Mouse (Mus musculus) kidney, adult 18-20 months (tissue): ENCODE measurements at regions not wholly inside any gene's neighbourhood (a gene's known extent, or its start where the extent isn't known, plus 50 kb on each side); places are given as distances from the start of the nearest gene placed in this dataset.

ENCODE experiments used
- DNase-seq: peaks from one replicate; pipeline ENCODE4 v3.0.0; 2021

DNA sequence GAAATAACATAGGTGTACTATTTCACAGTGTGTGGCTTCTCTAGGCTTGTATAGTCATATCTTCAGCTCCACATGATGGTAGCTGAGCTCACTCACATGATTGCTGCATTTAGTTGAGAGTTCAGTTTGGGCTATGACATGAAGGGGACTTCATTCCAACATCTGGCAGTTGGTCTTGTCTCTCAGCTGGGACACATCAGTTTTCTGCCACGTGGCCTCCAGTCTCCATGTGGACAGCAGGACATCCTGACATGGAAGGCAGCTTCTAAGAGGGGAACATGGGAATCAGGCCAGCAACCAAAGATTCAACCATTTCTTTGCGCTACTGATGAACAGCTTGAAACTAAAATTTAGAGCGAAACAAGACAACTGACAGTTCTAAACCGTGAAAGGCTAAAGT lies 121.2 kb upstream of the Slc44a1 start:
- no peak for DNase-seq

- DNase-seq: no peak
These were observed 122.0 kb upstream of the Slc44a1 start for GRCm38 (mm10) chr4:53318181-53318580.

DNA sequence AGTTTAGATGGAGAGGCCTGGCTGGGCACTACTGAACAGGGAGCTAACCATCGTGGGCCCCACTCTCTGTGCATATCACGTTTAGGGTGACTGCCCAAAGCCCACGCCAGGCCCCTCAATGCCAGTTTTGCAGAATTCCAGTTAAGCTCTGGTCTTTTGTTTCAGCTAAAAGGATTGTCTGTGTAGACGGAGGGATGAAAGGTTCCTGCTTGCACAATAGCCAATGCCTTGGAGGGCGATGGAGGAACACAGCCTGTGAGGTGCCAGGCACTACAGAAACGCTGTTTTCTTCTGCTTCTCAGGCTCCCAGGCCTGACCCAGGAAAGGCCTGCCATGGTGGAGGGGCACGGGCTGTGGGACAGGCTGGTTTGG lies 122.8 kb upstream of the Slc44a1 start:
- no peak for DNase-seq

- no peak for DNase-seq
These were observed 123.3 kb upstream of the Slc44a1 start for GRCm38 (mm10) chr4:53316796-53317452.

DNA sequence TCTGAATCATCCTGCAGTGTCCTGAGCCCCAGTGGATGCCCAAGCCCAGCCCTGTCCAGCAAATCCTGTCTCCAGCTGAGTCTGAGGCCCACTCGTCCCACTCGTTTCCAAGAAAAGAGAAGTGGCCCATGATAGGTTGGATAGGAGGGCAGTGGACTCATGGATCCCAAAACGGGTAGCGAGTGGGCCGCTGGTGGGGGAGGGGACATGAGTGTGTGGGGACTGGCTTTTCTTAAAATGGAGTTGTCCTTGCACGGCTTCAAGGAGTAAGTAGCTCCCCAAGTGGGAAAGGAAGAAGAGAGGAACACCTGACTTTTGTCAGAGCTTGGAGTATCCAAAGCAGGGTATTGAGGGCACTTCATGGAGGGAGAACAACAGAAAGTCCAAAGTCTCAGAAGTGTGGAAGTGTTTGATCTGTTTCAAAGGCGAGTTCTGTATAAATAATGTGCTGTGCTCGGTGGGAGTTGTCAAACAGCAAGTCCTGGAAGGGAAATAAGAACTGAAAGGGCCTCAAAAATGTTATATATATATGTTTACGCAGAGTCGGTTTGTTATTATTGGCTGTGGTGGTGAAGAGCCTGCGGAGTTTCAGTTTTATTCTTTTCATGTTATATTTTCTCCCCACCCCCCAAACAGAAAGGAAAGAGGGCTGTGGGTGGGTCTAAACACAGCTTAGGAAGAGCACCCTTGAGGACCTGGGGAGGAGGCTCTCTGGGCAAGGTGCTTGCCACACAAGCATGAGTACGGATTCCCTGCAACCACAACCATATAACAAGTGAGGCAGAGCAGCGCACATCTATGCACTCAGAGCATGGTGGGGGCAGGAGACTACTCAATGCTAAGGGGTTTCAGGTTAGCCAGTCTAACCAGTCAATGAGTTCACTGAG lies 124.1 kb upstream of the Slc44a1 start:
- no peak for DNase-seq

- peak; percentile 32 for DNase-seq
These were observed 124.9 kb upstream of the Slc44a1 start for GRCm38 (mm10) chr4:53315121-53315875.

- no peak for DNase-seq
These were observed 126.1 kb upstream of the Slc44a1 start for GRCm38 (mm10) chr4:53314076-53314475.

GRCm38 (mm10) chr4:53307121-53307520 lies 133.1 kb upstream of the Slc44a1 start:
- no peak for DNase-seq

DNA sequence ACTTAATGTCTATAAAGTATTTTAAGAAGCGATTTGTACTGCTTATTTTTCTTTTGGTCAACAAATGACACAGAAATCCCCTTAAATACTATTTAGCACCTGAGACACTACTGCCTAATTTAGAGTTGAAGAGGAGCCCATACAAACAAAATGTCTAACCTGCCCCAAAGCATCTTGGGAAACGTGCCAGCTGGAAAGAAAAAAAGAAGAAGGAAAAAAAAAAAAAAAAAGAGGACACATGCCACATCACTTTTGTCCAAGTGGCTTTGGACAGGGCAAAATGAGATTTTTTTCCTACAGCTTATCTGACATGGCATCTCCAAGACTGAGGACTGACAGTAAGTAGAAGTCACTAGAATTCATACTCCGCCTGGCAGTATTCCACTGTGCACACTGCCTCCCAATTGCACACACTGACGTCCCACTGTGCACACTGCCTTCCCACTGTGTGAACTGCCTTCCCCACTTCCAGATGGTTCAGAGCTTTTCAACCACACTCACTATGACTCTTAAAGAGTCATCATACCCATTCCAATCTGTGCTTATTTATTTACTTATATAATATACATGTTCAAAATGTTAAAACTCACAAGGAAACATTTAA lies 135.3 kb upstream of the Slc44a1 start:
- no peak for DNase-seq

- no peak for DNase-seq
These were observed 135.9 kb upstream of the Slc44a1 start for GRCm38 (mm10) chr4:53304290-53304654.

DNA sequence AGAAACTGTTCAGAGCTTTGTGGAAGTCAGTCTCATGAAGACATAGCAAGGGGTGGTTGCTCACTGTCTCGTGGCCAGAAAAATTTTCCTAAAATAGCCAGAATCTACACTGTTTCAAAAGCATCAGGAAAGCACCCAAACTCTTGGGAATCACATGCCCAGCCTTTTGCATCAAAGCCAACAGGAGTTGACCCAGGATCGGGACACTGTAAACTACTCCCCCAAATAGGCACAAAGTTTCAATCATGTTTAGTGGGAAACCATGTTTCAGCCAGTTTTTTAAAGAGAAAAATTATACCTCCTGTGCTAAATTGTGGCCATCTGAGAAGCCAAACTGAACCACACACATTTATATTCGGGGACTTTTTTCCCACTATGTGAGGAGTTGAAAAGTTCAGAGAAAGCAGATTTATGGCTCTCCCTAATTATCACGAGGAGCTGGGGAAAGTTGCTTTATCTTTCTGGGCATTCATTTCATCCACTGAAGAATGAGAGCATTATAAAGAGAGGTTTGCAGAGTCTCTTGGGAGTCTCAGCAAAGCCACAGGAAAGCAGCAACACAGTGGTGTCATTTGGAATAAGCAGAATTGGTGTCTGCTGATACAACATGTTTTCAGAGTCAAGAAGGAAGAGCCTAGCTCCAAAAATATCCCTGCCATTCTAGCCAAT lies 136.5 kb upstream of the Slc44a1 start:
- DNase-seq: no peak

- no peak for DNase-seq
These were observed 138.3 kb upstream of the Abca1 start for GRCm38 (mm10) chr4:53297975-53298374.

DNA sequence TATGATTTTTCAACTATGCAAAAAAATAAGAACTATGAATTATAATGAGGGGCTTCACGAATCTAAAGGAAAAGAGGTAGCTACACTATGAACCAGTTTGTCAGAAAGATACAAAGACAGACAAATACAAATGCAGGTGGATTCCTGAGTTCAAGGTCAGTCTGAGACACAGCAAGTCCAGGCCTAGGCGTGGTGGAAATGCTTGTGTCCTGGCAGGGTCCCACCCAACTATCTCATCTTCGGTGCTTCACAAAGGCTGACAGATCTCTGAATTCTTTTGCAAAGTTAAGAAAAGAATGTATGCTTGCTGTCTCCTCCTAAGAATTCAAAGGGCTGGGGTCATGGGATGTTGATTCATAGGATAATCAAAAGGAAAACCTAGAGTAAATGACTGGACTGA lies 132.9 kb upstream of the Abca1 start:
- no peak for DNase-seq

DNA sequence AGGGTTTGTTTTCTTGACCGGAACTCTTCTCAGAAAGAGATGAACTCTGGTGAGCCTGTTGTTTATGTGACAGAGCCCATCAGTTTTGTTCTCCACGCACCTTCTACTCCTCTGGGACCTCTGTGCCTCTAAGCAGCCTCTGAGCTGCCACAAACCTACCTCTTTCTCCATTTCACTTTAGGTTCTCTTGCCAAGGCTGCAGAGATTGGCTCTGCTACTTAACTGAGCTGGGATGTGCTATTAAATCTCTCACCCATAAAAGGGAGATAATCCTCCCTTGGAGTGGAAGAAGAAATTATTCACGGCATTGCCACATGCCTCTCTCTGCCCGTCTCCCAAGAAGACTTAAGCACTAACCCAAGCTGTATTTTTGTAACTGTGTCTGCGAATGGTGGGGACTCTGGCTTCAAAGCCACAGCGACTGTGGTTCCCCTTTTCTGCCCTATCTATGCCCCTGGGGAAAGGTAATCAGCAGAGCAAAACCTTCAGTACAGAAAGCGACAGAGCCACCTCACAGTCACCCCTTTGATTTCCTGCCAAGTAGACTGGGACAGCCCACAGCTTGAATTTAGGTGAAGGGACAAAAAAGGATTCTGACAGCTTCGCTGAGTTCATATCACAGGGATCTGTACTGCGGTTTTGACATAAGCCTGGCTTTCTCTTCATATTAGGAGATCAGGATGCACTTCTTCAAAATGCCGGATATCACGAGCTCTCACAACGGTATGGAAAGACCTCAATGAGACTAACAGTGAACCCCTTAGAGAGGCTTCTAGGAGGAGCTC lies 118.2 kb upstream of the Abca1 start:
- DNase-seq: no peak

DNA sequence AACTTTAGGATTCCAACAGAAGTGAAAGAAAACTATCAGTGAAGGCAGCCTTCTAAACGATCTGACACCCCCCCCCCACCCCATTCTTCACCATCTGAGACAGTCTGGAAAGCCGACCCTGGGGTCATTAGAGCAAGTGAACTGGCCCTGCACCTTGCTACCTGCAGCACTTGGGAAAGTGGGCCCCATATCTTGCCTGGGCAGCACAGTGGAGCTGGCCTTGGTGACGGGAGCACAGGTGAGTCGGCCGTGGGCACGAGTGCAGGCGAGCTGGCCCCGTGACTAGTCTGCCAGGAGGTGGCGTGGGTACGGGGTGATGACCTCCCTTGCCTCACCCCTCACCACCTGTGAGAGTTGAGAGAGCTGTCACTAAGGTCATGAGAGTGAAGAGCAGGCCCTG lies 110.7 kb upstream of the Abca1 start:
- DNase-seq: no peak

GRCm38 (mm10) chr4:53269999-53270398 lies 110.3 kb upstream of the Abca1 start:
- no peak for DNase-seq

GRCm38 (mm10) chr4:53269251-53269842 lies 109.7 kb upstream of the Abca1 start:
- no peak for DNase-seq

DNA sequence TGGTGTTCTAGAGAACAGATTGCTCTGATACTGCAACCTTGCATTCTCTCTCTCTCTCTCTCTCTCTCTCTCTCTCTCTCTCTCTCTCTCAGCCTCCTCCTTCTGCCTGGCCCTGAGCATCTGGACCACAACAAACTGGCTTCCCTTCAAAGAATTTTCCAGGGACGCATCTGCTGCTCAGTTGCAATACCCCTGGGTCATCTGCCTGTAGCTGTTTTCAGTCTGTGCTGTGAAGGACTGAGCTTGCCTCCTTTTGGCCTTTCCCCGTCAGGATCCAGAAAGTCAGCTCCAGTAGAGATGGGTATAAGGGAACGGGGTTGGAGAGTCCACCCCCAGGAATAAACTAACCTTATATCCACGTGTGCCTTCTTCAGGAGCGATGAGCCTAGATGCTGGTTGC lies 105.2 kb upstream of the Abca1 start:
- DNase-seq: no peak

DNA sequence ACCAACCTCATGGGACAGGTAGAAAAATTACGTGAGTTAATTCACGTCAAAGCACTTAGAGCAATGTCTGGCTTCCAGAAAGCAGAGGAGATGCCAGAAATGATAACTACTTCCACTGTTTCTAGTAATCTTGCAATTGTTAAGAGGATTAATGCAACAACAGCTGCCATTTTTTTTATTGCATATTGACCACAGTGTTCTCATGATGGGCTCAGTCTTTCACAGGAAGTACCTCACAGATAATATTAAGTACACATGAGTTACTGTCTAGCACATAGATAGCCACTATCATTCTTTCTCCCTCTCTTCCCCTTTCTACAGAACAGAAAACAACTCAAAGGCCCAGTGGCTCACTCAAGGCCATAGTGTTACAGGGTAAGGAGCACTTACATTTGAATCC lies 104.8 kb upstream of the Abca1 start:
- DNase-seq: no peak

- DNase-seq: peak; percentile 94
These were observed 104.1 kb upstream of the Abca1 start for GRCm38 (mm10) chr4:53263776-53264175.

- no peak for DNase-seq
These were observed 102.8 kb upstream of the Abca1 start for GRCm38 (mm10) chr4:53262466-53262865.
